Mouse (Mus musculus) cortical plate, adult 2 months (tissue): ENCODE data around the gene Zap70.

ENCODE experiments used
- CTCF ChIP-seq: fragments of 200-500 bp; IDR thresholded peaks from 2 replicates; pipeline ENCODE4 v1.5.1; 2011; ENCODE audit warnings: mild to moderate bottlenecking, control low read depth, low read length; ENCODE audit not compliant: insufficient read depth; ENCODE audit errors: extremely low read depth
- POLR2A ChIP-seq: fragments of 200-500 bp; IDR thresholded peaks from 2 replicates; pipeline ENCODE4 v1.6.1; 2011; ENCODE audit warnings: mild to moderate bottlenecking, low read length, control low read depth; ENCODE audit not compliant: insufficient read depth; ENCODE audit errors: extremely low read depth

DNA sequence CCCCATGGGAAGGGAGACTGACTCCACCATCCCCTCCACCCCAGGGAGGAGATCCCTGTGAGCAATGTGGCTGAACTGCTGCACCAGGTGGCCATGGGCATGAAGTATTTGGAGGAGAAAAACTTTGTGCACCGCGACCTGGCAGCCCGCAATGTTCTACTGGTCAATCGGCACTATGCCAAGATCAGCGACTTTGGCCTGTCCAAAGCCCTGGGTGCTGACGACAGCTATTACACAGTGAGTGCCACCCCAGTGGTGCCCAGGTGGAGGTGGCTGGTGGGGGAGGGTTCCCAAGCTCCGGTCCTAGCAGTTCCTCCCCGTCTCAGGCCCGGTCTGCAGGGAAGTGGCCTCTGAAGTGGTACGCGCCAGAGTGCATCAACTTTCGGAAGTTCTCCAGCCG, 19.2 kb downstream of the Zap70 start:
- no peak for TF ChIP-seq CTCF
- no peak for TF ChIP-seq POLR2A
